Mouse (Mus musculus) cerebellum, adult 9-10 months (tissue): ENCODE data around the gene Olfr1396.
"Not testable (repeated sequence)": the region's sequence is repeated elsewhere in the genome, so short reads cannot be mapped to it uniquely, and the experiment has no call there.

ENCODE experiments used
- DNase-seq: peaks from one replicate; pipeline ENCODE4 v3.0.0; 2022

Olfr1396 gene

GRCm38 (mm10) chr11:49089735-49090507 is 24.8 kb downstream of the Olfr1396 start:
- DNase-seq = no peak

- no peak for DNase-seq
Measured at GRCm38 (mm10) chr11:49088990-49089652, 25.6 kb downstream of the Olfr1396 start.

GRCm38 (mm10) chr11:49087830-49088616 is 26.7 kb downstream of the Olfr1396 start:
- DNase-seq = no peak

GRCm38 (mm10) chr11:49086858-49087361 is 27.8 kb downstream of the Olfr1396 start:
- DNase-seq = no peak

- DNase-seq = no peak
Measured at GRCm38 (mm10) chr11:49084875-49085274, 29.8 kb downstream of the Olfr1396 start.

GRCm38 (mm10) chr11:49084385-49084784 is 30.3 kb downstream of the Olfr1396 start:
- no peak for DNase-seq

GRCm38 (mm10) chr11:49083808-49084207 is 30.9 kb downstream of the Olfr1396 start:
- no peak for DNase-seq

- no peak for DNase-seq
Measured at GRCm38 (mm10) chr11:49083146-49083545, 31.5 kb downstream of the Olfr1396 start.

- no peak for DNase-seq
Measured at GRCm38 (mm10) chr11:49081886-49082285, 32.8 kb downstream of the Olfr1396 start.

GRCm38 (mm10) chr11:49081356-49081755 is 33.3 kb downstream of the Olfr1396 start:
- DNase-seq = no peak

GRCm38 (mm10) chr11:49080636-49081035 is 34.0 kb downstream of the Olfr1396 start:
- no peak for DNase-seq

- no peak for DNase-seq
Measured at GRCm38 (mm10) chr11:49078719-49079118, 36.0 kb downstream of the Olfr1396 start.

GRCm38 (mm10) chr11:49077012-49077411 is 37.7 kb downstream of the Olfr1396 start:
- DNase-seq = no peak

GRCm38 (mm10) chr11:49076001-49076757 is 38.5 kb downstream of the Olfr1396 start, which contains the start of gene Ifi47:
Gene Ifi47 (plus strand): TSS chr11:49076587.
- DNase-seq = not testable (repeated sequence)

GRCm38 (mm10) chr11:49068358-49068757 is 46.3 kb downstream of the Olfr1396 start:
- no peak for DNase-seq

- not testable (repeated sequence) for DNase-seq
Measured at GRCm38 (mm10) chr11:49063713-49064469, 50.8 kb downstream of the Olfr1396 start, which contains the start of gene Tgtp2. Gene Tgtp2 (minus strand): TSS chr11:49064206.

- not testable (repeated sequence) for DNase-seq
Measured at GRCm38 (mm10) chr11:49061865-49062264, 52.8 kb downstream of the Olfr1396 start.

- not testable (repeated sequence) for DNase-seq
Measured at GRCm38 (mm10) chr11:49060061-49060460, 54.6 kb downstream of the Olfr1396 start.
